Mouse (Mus musculus): ENCODE measurements at regions not wholly inside any gene's neighbourhood (a gene's known extent, or its start where the extent isn't known, plus 50 kb on each side); places are given as distances from the start of the nearest gene placed in this dataset.

GRCm38 (mm10) chr17:51407046-51407445, 227.9 kb upstream of the Tbc1d5 start:
- no peaks in the 10 kb centered on the region for H3K4me1 ChIP-seq (ENCODE audit: control insufficient read depth, low read depth, low read length)
- H3K27me3 ChIP-seq (ENCODE audit: control insufficient read depth, insufficient read depth, low read depth, low read length) = no peaks in the 10 kb centered on the region
- no peak overlapping the region for H3K9ac ChIP-seq (ENCODE audit: low read depth, low read length)
- H3K4me3 ChIP-seq (ENCODE audit: low read depth, low read length) = no peak overlapping the region
- 32% methylated on average over 4 of the region's 4 CpGs for WGBS (ENCODE audit: insufficient replicate concordance)
- ATAC-seq (ENCODE audit: low read depth) = peak; percentile 45; the same call in 1 of the 2 replicates
- H3K36me3 ChIP-seq (ENCODE audit: control insufficient read depth, insufficient read depth) = no peaks in the 10 kb centered on the region
- H3K27ac ChIP-seq (ENCODE audit: low read length) = no peak overlapping the region; the same call in 1 of the 2 replicates
- H3K9me3 ChIP-seq (replicated peaks; ENCODE audit: control insufficient read depth, low read length) = no peaks in the 10 kb centered on the region
- H3K4me2 ChIP-seq (ENCODE audit: low read depth, low read length) = no peak overlapping the region

- H3K4me1 ChIP-seq (ENCODE audit: control insufficient read depth, low read depth, low read length) = no peaks in the 10 kb centered on the region
- no peak for ATAC-seq (ENCODE audit: low read depth)
- no peak overlapping the region for H3K4me2 ChIP-seq (ENCODE audit: low read depth, low read length)
- no peak overlapping the region for H3K4me3 ChIP-seq (ENCODE audit: low read depth, low read length)
- no peak overlapping the region for H3K9ac ChIP-seq (ENCODE audit: low read depth, low read length)
- 63% methylated on average over 3 of the region's 3 CpGs for WGBS (ENCODE audit: insufficient replicate concordance)
- H3K9me3 ChIP-seq (replicated peaks; ENCODE audit: control insufficient read depth, low read length) = no peaks in the 10 kb centered on the region
- H3K27me3 ChIP-seq (ENCODE audit: control insufficient read depth, insufficient read depth, low read depth, low read length) = no peaks in the 10 kb centered on the region
- H3K36me3 ChIP-seq (ENCODE audit: control insufficient read depth, insufficient read depth) = no peaks in the 10 kb centered on the region
- no peak overlapping the region for H3K27ac ChIP-seq (ENCODE audit: low read length)
Observed at GRCm38 (mm10) chr17:51405059-51405458, 225.9 kb upstream of the Tbc1d5 start.

- ATAC-seq (ENCODE audit: low read depth) = no peak
- no peaks in the 10 kb centered on the region for H3K36me3 ChIP-seq (ENCODE audit: control insufficient read depth, insufficient read depth)
Observed at GRCm38 (mm10) chr17:51397973-51398372, 218.8 kb upstream of the Tbc1d5 start.

GRCm38 (mm10) chr17:51393771-51394221, 214.6 kb upstream of the Tbc1d5 start:
- no peak overlapping the region for H3K27ac ChIP-seq (ENCODE audit: low read length)
- no peaks in the 10 kb centered on the region for H3K4me1 ChIP-seq (ENCODE audit: control insufficient read depth, low read depth, low read length)
- no peaks in the 10 kb centered on the region for H3K36me3 ChIP-seq (ENCODE audit: control insufficient read depth, insufficient read depth)
- WGBS (ENCODE audit: insufficient replicate concordance) = 74% methylated on average over 11 of the region's 11 CpGs
- H3K4me3 ChIP-seq (ENCODE audit: low read depth, low read length) = no peak overlapping the region
- no peak overlapping the region for H3K9ac ChIP-seq (ENCODE audit: low read depth, low read length)
- ATAC-seq (ENCODE audit: low read depth) = no peak
- H3K9me3 ChIP-seq (replicated peaks; ENCODE audit: control insufficient read depth, low read length) = no peaks in the 10 kb centered on the region
- no peak overlapping the region for H3K4me2 ChIP-seq (ENCODE audit: low read depth, low read length)
- H3K27me3 ChIP-seq (ENCODE audit: control insufficient read depth, insufficient read depth, low read depth, low read length) = no peaks in the 10 kb centered on the region

More at GRCm38 (mm10) chr17:51397973-51398372, 218.8 kb upstream of the Tbc1d5 start:
- no peaks in the 10 kb centered on the region for H3K27me3 ChIP-seq (ENCODE audit: control insufficient read depth, insufficient read depth, low read depth, low read length)
- H3K27ac ChIP-seq (ENCODE audit: low read length) = no peak overlapping the region
- no peak overlapping the region for H3K4me3 ChIP-seq (ENCODE audit: low read depth, low read length)
- no peak overlapping the region for H3K9ac ChIP-seq (ENCODE audit: low read depth, low read length)
- WGBS (ENCODE audit: insufficient replicate concordance) = 43% methylated on average over 7 of the region's 7 CpGs
- H3K4me2 ChIP-seq (ENCODE audit: low read depth, low read length) = no peak overlapping the region
- H3K4me1 ChIP-seq (ENCODE audit: control insufficient read depth, low read depth, low read length) = no peaks in the 10 kb centered on the region
- H3K9me3 ChIP-seq (replicated peaks; ENCODE audit: control insufficient read depth, low read length) = no peaks in the 10 kb centered on the region

GRCm38 (mm10) chr17:51391871-51392270, 212.7 kb upstream of the Tbc1d5 start:
- no peak overlapping the region for H3K4me2 ChIP-seq (ENCODE audit: low read depth, low read length)
- no peak overlapping the region for H3K9ac ChIP-seq (ENCODE audit: low read depth, low read length)
- WGBS (ENCODE audit: insufficient replicate concordance) = 82% methylated on average over 10 of the region's 10 CpGs
- no peak overlapping the region for H3K4me3 ChIP-seq (ENCODE audit: low read depth, low read length)
- H3K36me3 ChIP-seq (ENCODE audit: control insufficient read depth, insufficient read depth) = no peaks in the 10 kb centered on the region
- no peak overlapping the region for H3K27ac ChIP-seq (ENCODE audit: low read length)
- no peaks in the 10 kb centered on the region for H3K27me3 ChIP-seq (ENCODE audit: control insufficient read depth, insufficient read depth, low read depth, low read length)
- H3K4me1 ChIP-seq (ENCODE audit: control insufficient read depth, low read depth, low read length) = no peaks in the 10 kb centered on the region
- H3K9me3 ChIP-seq (replicated peaks; ENCODE audit: control insufficient read depth, low read length) = no peaks in the 10 kb centered on the region
- ATAC-seq (ENCODE audit: low read depth) = no peak

- Histone ChIP-seq H3K27me3 (ENCODE audit: control insufficient read depth, insufficient read depth, low read depth, low read length) (no peaks in the 10 kb centered on the region), H3K27ac (ENCODE audit: low read length) (no peak overlapping the region), H3K4me3 (ENCODE audit: low read depth, low read length) (no peak overlapping the region), H3K9ac (ENCODE audit: low read depth, low read length) (no peak overlapping the region), H3K36me3 (ENCODE audit: control insufficient read depth, insufficient read depth) (no peaks in the 10 kb centered on the region), H3K9me3 (replicated peaks; ENCODE audit: control insufficient read depth, low read length) (no peaks in the 10 kb centered on the region), H3K4me2 (ENCODE audit: low read depth, low read length) (no peak overlapping the region), H3K4me1 (ENCODE audit: control insufficient read depth, low read depth, low read length) (no peaks in the 10 kb centered on the region)
- 45% methylated on average over 6 of the region's 6 CpGs for WGBS (ENCODE audit: insufficient replicate concordance)
- 0 out of 2 replicates have a peak, but pooled peaks have one; percentile 24 for ATAC-seq (ENCODE audit: low read depth)
Observed at GRCm38 (mm10) chr17:51382552-51382951, 203.4 kb upstream of the Tbc1d5 start.

GRCm38 (mm10) chr17:51371937-51372479, 192.9 kb upstream of the Tbc1d5 start:
- no peak for ATAC-seq (ENCODE audit: low read depth)
- no peak overlapping the region for H3K9ac ChIP-seq (ENCODE audit: low read depth, low read length)
- WGBS (ENCODE audit: insufficient replicate concordance) = 61% methylated on average over 7 of the region's 7 CpGs
- H3K4me3 ChIP-seq (ENCODE audit: low read depth, low read length) = no peak overlapping the region
- no peaks in the 10 kb centered on the region for H3K4me1 ChIP-seq (ENCODE audit: control insufficient read depth, low read depth, low read length)
- no peaks in the 10 kb centered on the region for H3K9me3 ChIP-seq (replicated peaks; ENCODE audit: control insufficient read depth, low read length)
- no peaks in the 10 kb centered on the region for H3K36me3 ChIP-seq (ENCODE audit: control insufficient read depth, insufficient read depth)
- H3K4me2 ChIP-seq (ENCODE audit: low read depth, low read length) = no peak overlapping the region
- no peak overlapping the region for H3K27ac ChIP-seq (ENCODE audit: low read length)
- no peaks in the 10 kb centered on the region for H3K27me3 ChIP-seq (ENCODE audit: control insufficient read depth, insufficient read depth, low read depth, low read length)

- H3K4me1 ChIP-seq (ENCODE audit: control insufficient read depth, low read depth, low read length) = no peaks in the 10 kb centered on the region
- H3K9ac ChIP-seq (ENCODE audit: low read depth, low read length) = no peak overlapping the region
- no peaks in the 10 kb centered on the region for H3K36me3 ChIP-seq (ENCODE audit: control insufficient read depth, insufficient read depth)
- no peak overlapping the region for H3K4me2 ChIP-seq (ENCODE audit: low read depth, low read length)
- WGBS (ENCODE audit: insufficient replicate concordance) = 31% methylated on average over 7 of the region's 7 CpGs
- no peak overlapping the region for H3K27ac ChIP-seq (ENCODE audit: low read length)
- no peak overlapping the region for H3K4me3 ChIP-seq (ENCODE audit: low read depth, low read length)
- no peak for ATAC-seq (ENCODE audit: low read depth)
- H3K9me3 ChIP-seq (replicated peaks; ENCODE audit: control insufficient read depth, low read length) = no peaks in the 10 kb centered on the region
- H3K27me3 ChIP-seq (ENCODE audit: control insufficient read depth, insufficient read depth, low read depth, low read length) = no peaks in the 10 kb centered on the region
Observed at GRCm38 (mm10) chr17:51370990-51371389, 191.8 kb upstream of the Tbc1d5 start.

GRCm38 (mm10) chr17:51370085-51370484, 190.9 kb upstream of the Tbc1d5 start:
- Histone ChIP-seq H3K27ac (ENCODE audit: low read length) (no peak overlapping the region), H3K4me1 (ENCODE audit: control insufficient read depth, low read depth, low read length) (no peaks in the 10 kb centered on the region), H3K27me3 (ENCODE audit: control insufficient read depth, insufficient read depth, low read depth, low read length) (no peaks in the 10 kb centered on the region), H3K36me3 (ENCODE audit: control insufficient read depth, insufficient read depth) (no peaks in the 10 kb centered on the region), H3K4me3 (ENCODE audit: low read depth, low read length) (no peak overlapping the region), H3K9me3 (replicated peaks; ENCODE audit: control insufficient read depth, low read length) (no peaks in the 10 kb centered on the region), H3K9ac (ENCODE audit: low read depth, low read length) (no peak overlapping the region), H3K4me2 (ENCODE audit: low read depth, low read length) (no peak overlapping the region)
- WGBS (ENCODE audit: insufficient replicate concordance) = 71% methylated on average over 9 of the region's 9 CpGs
- ATAC-seq (ENCODE audit: low read depth) = no peak

Data from liver, embryonic 16.5 days (tissue).